Mouse (Mus musculus): ENCODE measurements around the gene Tent4a. TPM values are rescaled to one million over a fixed set of nuclear protein-coding genes. Genes with fewer than 3 reads are reported as not detected.
A peak's percentile ranks its signal among the peaks of the same experiment; 100 is the strongest.

Gene Tent4a
- polyA plus RNA-seq, 1 experiment from 2014 or later, result 10.5 TPM

DNA sequence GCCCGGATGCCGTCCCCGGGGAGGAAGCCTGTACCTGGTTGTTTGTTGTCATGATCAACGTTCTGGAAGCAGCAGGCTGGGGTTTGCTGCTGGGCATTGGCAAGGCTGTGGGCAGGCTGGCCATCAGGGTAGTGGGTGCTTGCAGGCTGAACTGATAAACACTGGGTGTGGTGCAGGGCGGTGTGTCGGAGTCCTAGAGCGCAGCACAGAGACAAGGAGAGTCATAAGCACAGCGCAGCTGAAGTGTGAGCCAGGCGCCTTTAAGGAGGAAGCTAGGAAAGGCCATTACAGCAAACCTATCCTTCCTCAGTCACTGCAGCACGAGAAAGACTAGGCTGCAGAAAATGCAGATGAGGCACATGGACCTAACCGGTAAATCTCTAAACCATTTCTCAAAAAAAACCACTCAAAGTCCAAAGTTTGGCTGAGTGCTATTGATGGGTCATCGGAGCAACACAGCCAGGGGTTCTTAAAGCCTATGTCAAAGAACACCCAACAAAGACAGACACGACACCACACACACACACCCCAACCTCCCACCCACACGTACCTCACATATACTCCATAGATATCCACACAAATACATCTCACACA lies 32.2 kb downstream of the Tent4a start:
- Histone ChIP-seq H3K4me2 (ENCODE audit: low read depth) (no peak overlapping the region), H3K9me3 (ENCODE audit: control insufficient read depth, low read length) (no peaks in the 10 kb centered on the region), H3K27me3 (ENCODE audit: control insufficient read depth, insufficient read depth, low read length) (no peaks in the 10 kb centered on the region), H3K36me3 (ENCODE audit: control insufficient read depth, insufficient read depth, low read length) (peaks cover 34% of the 10 kb centered on the region), H3K4me3 (ENCODE audit: low read depth, low read length) (no peak overlapping the region), H3K4me1 (ENCODE audit: control insufficient read depth, insufficient read depth, low read length) (no peaks in the 10 kb centered on the region), H3K27ac (ENCODE audit: low read depth, low read length) (no peak overlapping the region), H3K9ac (ENCODE audit: low read length) (no peak overlapping the region)
- no peak for ATAC-seq (ENCODE audit: insufficient read depth, low FRiP score, low TSS enrichment)
- no peak for DNase-seq (ENCODE audit: low spot score)
- 96% methylated on average over 14 of the region's 14 CpGs for WGBS

DNA sequence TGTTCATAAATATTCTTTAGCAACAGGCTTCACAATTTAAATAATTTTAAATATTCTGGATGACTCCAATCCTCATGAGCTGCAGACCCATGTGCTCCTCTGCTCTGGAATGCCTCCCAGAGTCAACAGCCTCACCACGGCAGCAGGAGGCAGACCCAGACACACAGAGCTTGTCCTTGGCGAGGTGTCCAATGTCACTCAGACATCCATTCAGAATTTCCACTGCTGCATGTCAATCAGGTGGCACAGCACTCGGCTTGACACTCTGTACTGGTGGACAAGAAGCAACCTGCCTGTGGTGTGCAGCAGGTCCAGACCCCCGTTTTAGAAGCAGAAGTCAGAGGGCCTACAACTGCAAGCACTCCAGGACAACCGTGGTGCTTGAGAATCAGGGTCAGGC lies 36.1 kb downstream of the Tent4a start:
- H3K4me1 ChIP-seq (ENCODE audit: control insufficient read depth, insufficient read depth, low read length), result no peaks in the 10 kb centered on the region
- H3K4me2 ChIP-seq (ENCODE audit: low read depth), result no peak overlapping the region
- ATAC-seq (ENCODE audit: insufficient read depth, low FRiP score, low TSS enrichment) (no peak), DNase-seq (ENCODE audit: low spot score) (no peak)
- no peak overlapping the region for H3K4me3 ChIP-seq (ENCODE audit: low read depth, low read length)
- H3K9me3 ChIP-seq (ENCODE audit: control insufficient read depth, low read length), result no peaks in the 10 kb centered on the region
- no peaks in the 10 kb centered on the region for H3K27me3 ChIP-seq (ENCODE audit: control insufficient read depth, insufficient read depth, low read length)
- no peak overlapping the region for H3K27ac ChIP-seq (ENCODE audit: low read depth, low read length)
- 88% methylated on average over 5 of the region's 5 CpGs for WGBS
- H3K9ac ChIP-seq (ENCODE audit: low read length), result no peak overlapping the region
- peaks cover 29% of the 10 kb centered on the region for H3K36me3 ChIP-seq (ENCODE audit: control insufficient read depth, insufficient read depth, low read length)

DNA sequence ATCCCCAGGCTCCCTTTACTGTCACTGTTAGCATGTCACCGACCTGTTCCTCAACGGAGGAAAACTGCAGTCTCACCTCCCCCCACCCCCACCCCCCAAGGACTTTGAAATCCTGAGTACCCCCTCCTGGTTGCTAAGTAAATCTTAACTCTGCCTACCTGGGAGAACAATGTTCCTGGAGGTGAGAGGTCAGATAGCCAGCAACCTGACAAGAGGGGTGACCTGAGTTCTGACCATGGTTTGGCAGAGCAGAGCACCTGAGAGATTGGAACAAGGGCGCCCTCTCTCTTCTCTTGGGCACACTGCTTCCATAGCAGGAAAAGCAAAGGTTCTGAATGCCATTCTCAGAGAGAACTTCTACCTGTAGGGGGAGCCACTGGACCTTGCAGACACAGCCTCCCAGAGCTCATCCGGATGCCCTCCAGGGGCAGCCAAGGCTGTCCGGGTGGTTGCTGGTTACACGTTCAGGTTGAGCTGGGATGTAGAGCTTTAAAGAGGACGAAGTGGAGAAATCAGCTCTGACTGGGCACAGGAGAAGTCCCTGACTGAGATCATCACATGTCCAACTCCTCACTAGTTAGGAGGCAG lies 41.4 kb downstream of the Tent4a start:
- no peak overlapping the region for H3K27ac ChIP-seq (ENCODE audit: low read depth, low read length)
- H3K4me3 ChIP-seq (ENCODE audit: low read depth, low read length), result no peak overlapping the region
- peaks cover 6% of the 10 kb centered on the region for H3K4me1 ChIP-seq (ENCODE audit: control insufficient read depth, insufficient read depth, low read length)
- no peaks in the 10 kb centered on the region for H3K9me3 ChIP-seq (ENCODE audit: control insufficient read depth, low read length)
- DNase-seq (ENCODE audit: low spot score), result peak; percentile 51
- H3K27me3 ChIP-seq (ENCODE audit: control insufficient read depth, insufficient read depth, low read length), result peaks cover 5% of the 10 kb centered on the region; the same call in 1 of the 2 replicates
- WGBS, result 26% methylated on average over 7 of the region's 7 CpGs
- H3K36me3 ChIP-seq (ENCODE audit: control insufficient read depth, insufficient read depth, low read length), result peaks cover 2% of the 10 kb centered on the region
- no peak overlapping the region for H3K4me2 ChIP-seq (ENCODE audit: low read depth)
- no peak overlapping the region for H3K9ac ChIP-seq (ENCODE audit: low read length)
- peak; percentile 28 for ATAC-seq (ENCODE audit: insufficient read depth, low FRiP score, low TSS enrichment)

DNA sequence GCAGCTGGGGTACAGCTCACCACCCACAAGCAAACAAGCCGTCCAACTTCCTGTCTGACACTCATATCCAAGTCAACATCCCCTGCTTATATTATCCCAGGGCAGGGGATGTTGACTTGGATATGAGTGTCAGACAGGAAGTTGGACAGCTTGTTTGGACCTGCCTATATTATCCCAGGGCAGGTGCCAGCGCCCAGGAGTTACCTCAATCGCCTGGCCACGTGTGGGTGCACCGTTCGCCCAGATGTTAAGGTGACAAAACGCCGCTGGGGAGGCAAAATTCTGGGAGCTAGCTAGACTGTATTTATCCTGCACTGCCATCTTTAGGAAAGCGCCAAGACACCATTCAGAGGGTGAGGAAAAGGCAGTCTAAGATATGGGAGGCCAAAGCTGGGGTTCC lies 44.6 kb downstream of the Tent4a start:
- ATAC-seq (ENCODE audit: insufficient read depth, low FRiP score, low TSS enrichment) (no peak), DNase-seq (ENCODE audit: low spot score) (no peak)
- no peak overlapping the region for H3K4me2 ChIP-seq (ENCODE audit: low read depth)
- H3K9ac ChIP-seq (ENCODE audit: low read length), result no peak overlapping the region
- no peak overlapping the region for H3K27ac ChIP-seq (ENCODE audit: low read depth, low read length)
- WGBS, result 84% methylated on average over 9 of the region's 9 CpGs
- no peaks in the 10 kb centered on the region for H3K36me3 ChIP-seq (ENCODE audit: control insufficient read depth, insufficient read depth, low read length)
- H3K9me3 ChIP-seq (ENCODE audit: control insufficient read depth, low read length), result no peaks in the 10 kb centered on the region
- H3K4me1 ChIP-seq (ENCODE audit: control insufficient read depth, insufficient read depth, low read length), result peaks cover 6% of the 10 kb centered on the region
- no peak overlapping the region for H3K4me3 ChIP-seq (ENCODE audit: low read depth, low read length)
- peaks cover 5% of the 10 kb centered on the region; the same call in 1 of the 2 replicates for H3K27me3 ChIP-seq (ENCODE audit: control insufficient read depth, insufficient read depth, low read length)

DNA sequence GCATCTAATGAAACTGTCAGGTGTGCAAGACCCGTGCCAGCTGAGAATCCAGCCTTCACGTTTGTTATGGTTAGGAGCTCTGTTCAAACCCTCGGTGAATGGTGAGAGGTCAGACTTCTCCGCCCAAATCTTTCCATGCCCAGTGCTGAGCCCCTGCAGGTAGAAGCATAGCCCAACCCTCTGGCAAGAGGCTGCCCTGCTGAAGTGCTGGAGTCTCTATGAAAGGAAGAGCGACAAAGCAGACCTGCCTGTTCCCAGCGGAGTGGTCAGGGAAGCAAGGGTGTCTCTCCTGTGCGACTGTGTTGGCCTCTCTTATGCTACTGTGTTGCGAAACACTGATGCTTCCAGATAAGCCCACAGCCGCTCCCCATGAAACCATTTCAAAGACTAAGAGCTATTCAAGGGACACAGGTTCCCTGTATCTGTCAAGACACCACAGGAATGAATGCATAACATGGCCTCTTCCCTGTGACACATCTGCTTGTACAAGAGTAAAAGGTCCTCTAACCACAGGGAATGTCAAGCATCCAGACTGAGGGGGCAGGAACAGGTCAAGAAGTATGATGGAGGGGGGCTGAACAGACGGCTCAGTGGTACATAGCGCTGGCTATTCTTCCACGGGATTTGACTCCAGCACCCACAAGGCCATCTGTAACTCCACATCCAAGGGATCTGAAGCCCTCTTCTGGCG lies 45.7 kb downstream of the Tent4a start:
- no peak for ATAC-seq (ENCODE audit: insufficient read depth, low FRiP score, low TSS enrichment)
- Histone ChIP-seq H3K9ac (ENCODE audit: low read length) (no peak overlapping the region), H3K9me3 (ENCODE audit: control insufficient read depth, low read length) (no peaks in the 10 kb centered on the region), H3K4me3 (ENCODE audit: low read depth, low read length) (no peak overlapping the region), H3K27ac (ENCODE audit: low read depth, low read length) (no peak overlapping the region), H3K27me3 (ENCODE audit: control insufficient read depth, insufficient read depth, low read length) (peaks cover 5% of the 10 kb centered on the region; the same call in 1 of the 2 replicates), H3K36me3 (ENCODE audit: control insufficient read depth, insufficient read depth, low read length) (no peaks in the 10 kb centered on the region), H3K4me1 (ENCODE audit: control insufficient read depth, insufficient read depth, low read length) (peaks cover 6% of the 10 kb centered on the region), H3K4me2 (ENCODE audit: low read depth) (no peak overlapping the region)
- 44% methylated on average over 13 of the region's 13 CpGs for WGBS
- peak; percentile 25 for DNase-seq (ENCODE audit: low spot score)

DNA sequence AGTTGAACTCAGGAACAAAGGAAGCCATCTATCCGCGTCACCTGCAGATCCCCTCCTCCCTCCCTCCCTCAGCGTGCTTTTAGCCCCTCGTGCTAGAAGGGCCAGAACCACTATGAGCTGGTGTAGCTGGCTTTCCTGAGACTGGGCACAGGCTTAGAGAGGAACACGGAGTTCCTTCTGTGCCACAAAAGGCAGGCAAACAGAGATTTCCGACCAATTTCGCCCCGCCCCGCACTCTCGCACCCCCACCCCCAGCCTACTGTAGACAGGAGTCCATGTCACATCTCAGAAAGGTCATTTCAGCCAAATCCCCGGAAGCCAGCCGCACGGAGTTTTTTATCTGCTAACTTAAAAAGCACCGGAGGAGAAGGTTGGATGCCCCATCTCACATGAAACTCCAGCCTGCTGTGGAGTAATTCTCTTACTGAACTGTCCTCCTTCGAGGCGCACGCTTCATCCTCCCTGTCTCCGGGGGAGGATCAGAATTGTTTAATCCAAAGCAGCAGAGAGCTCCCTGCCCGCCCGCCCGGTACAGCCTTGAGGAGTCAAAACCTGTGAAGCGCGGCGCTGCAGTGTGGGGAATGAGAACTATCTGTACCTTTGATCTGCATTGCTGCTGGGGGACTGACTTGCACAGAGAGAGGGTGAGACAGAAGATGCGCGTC lies 46.7 kb downstream of the Tent4a start:
- Histone ChIP-seq H3K9ac (ENCODE audit: low read length) (0 out of 2 replicates have a peak overlapping the region, but pooled peaks have one; percentile 24), H3K27ac (ENCODE audit: low read depth, low read length) (no peak overlapping the region), H3K4me2 (ENCODE audit: low read depth) (peak overlapping the region; percentile 29), H3K4me3 (ENCODE audit: low read depth, low read length) (peak overlapping the region; percentile 9; the same call in 1 of the 2 replicates), H3K4me1 (ENCODE audit: control insufficient read depth, insufficient read depth, low read length) (peaks cover 6% of the 10 kb centered on the region), H3K9me3 (ENCODE audit: control insufficient read depth, low read length) (no peaks in the 10 kb centered on the region), H3K27me3 (ENCODE audit: control insufficient read depth, insufficient read depth, low read length) (peaks cover 9% of the 10 kb centered on the region; the same call in 1 of the 2 replicates), H3K36me3 (ENCODE audit: control insufficient read depth, insufficient read depth, low read length) (no peaks in the 10 kb centered on the region)
- DNase-seq (ENCODE audit: low spot score) (peak; percentile 20), ATAC-seq (ENCODE audit: insufficient read depth, low FRiP score, low TSS enrichment) (no peak)
- 3% methylated on average over 26 of the region's 26 CpGs for WGBS

DNA sequence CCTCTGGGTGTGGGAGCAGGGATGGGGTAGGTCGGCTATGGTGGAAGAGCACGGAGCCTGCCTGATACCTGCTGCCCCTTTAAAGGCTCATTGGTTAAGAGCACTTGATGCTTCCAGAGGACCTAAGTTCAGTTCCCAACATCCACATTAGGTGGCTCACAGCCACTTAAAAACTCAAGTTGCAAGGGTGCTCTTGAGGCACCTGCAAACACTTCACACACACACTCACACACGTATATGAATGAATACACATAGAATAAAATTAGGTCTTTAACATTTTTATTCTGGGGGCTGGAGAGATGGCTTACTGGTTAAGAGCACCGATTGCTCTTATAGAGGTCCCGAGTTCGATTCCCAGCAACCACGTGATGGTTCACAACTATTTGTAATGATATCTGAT lies 47.3 kb downstream of the Tent4a start:
- H3K4me3 ChIP-seq (ENCODE audit: low read depth, low read length), result no peak overlapping the region
- no peak overlapping the region for H3K4me2 ChIP-seq (ENCODE audit: low read depth)
- H3K27ac ChIP-seq (ENCODE audit: low read depth, low read length), result no peak overlapping the region
- no peaks in the 10 kb centered on the region for H3K36me3 ChIP-seq (ENCODE audit: control insufficient read depth, insufficient read depth, low read length)
- no peak overlapping the region for H3K9ac ChIP-seq (ENCODE audit: low read length)
- ATAC-seq (ENCODE audit: insufficient read depth, low FRiP score, low TSS enrichment) (no peak), DNase-seq (ENCODE audit: low spot score) (no peak)
- peaks cover 12% of the 10 kb centered on the region for H3K27me3 ChIP-seq (ENCODE audit: control insufficient read depth, insufficient read depth, low read length)
- H3K4me1 ChIP-seq (ENCODE audit: control insufficient read depth, insufficient read depth, low read length), result peaks cover 8% of the 10 kb centered on the region
- 88% methylated on average over 7 of the region's 7 CpGs for WGBS
- no peaks in the 10 kb centered on the region for H3K9me3 ChIP-seq (ENCODE audit: control insufficient read depth, low read length)

GRCm38 (mm10) chr13:69485833-69486232 lies 48.6 kb downstream of the Tent4a start:
- DNase-seq (ENCODE audit: low spot score) (no peak), ATAC-seq (ENCODE audit: insufficient read depth, low FRiP score, low TSS enrichment) (no peak)
- H3K27ac ChIP-seq (ENCODE audit: low read depth, low read length), result no peak overlapping the region
- no peak overlapping the region for H3K4me3 ChIP-seq (ENCODE audit: low read depth, low read length)
- H3K4me2 ChIP-seq (ENCODE audit: low read depth), result no peak overlapping the region
- WGBS, result 73% methylated on average over 7 of the region's 7 CpGs
- peaks cover 22% of the 10 kb centered on the region for H3K27me3 ChIP-seq (ENCODE audit: control insufficient read depth, insufficient read depth, low read length)
- no peaks in the 10 kb centered on the region for H3K9me3 ChIP-seq (ENCODE audit: control insufficient read depth, low read length)
- H3K4me1 ChIP-seq (ENCODE audit: control insufficient read depth, insufficient read depth, low read length), result peaks cover 15% of the 10 kb centered on the region
- H3K9ac ChIP-seq (ENCODE audit: low read length), result no peak overlapping the region
- no peaks in the 10 kb centered on the region for H3K36me3 ChIP-seq (ENCODE audit: control insufficient read depth, insufficient read depth, low read length)

All from neural tube, embryonic 11.5 days (tissue).